Mouse (Mus musculus) kidney, adult 2 months (tissue): ENCODE results near the gene Tbc1d7. TPM values are rescaled to one million over a fixed set of nuclear protein-coding genes. Genes with fewer than 3 reads are reported as not detected.

Source experiments
- DNase-seq: peaks from one replicate; pipeline ENCODE4 v3.0.0; 2021
- H3K27ac ChIP-seq: fragments of 200-500 bp; 2 replicates; pipeline ENCODE4 v1.5.1; 2012; ENCODE audit warnings: low read depth, low read length, control low read depth, inconsistent platforms; ENCODE audit not compliant: insufficient read depth
- H3K27me3 ChIP-seq: fragments of 200-500 bp; replicated peaks from 2 replicates; pipeline ENCODE4 v1.6.1; 2012; ENCODE audit warnings: mild to moderate bottlenecking, moderate library complexity, low read length, inconsistent platforms; ENCODE audit not compliant: control insufficient read depth, insufficient read depth
- H3K36me3 ChIP-seq: fragments of 200-500 bp; 2 replicates; pipeline ENCODE4 v1.6.1; 2012; ENCODE audit warnings: mild to moderate bottlenecking, moderate library complexity, low read length, inconsistent platforms; ENCODE audit not compliant: control insufficient read depth, insufficient read depth
- H3K4me1 ChIP-seq: fragments of 200-500 bp; 2 replicates; pipeline ENCODE4 v1.6.1; 2011; ENCODE audit warnings: low read length; ENCODE audit not compliant: control insufficient read depth, insufficient read depth
- H3K4me3 ChIP-seq: fragments of 200-500 bp; 2 replicates; pipeline ENCODE4 v1.5.1; 2011; ENCODE audit warnings: mild to moderate bottlenecking, low read depth, low read length, control low read depth; ENCODE audit not compliant: insufficient read depth
- CTCF ChIP-seq: fragments of 200-500 bp; conservative IDR thresholded peaks from 2 replicates; pipeline ENCODE4 v1.5.1; 2011; ENCODE audit warnings: low read depth, mild to moderate bottlenecking, control low read depth, low read length, moderate library complexity, mixed read lengths; ENCODE audit not compliant: insufficient read depth, insufficient read length
- POLR2A ChIP-seq: fragments of 200-500 bp; IDR thresholded peaks from one replicate; pipeline ENCODE4 v1.6.1; 2011; ENCODE audit warnings: low read depth, low read length, control low read depth
- whole genome bisulfite sequencing: fragments of 180-500 bp; shearing (Covaris S2); methylation state at CpG from one replicate; pipeline ENCODE4 v1.1.7; 2018; 5-methylcytosine and 5-hydroxymethylcytosine counted together
- polyA plus RNA-seq: library from polyadenylated mRNA; depleted of rRNA; stranded (reverse); fragments of >200 nt; gene quantifications from 2 replicates; pipeline ENCODE4 v1.2.3, GENCODE M21; 2012

Tbc1d7 gene
- polyA plus RNA-seq, 1 experiment, result 33.7 TPM

DNA sequence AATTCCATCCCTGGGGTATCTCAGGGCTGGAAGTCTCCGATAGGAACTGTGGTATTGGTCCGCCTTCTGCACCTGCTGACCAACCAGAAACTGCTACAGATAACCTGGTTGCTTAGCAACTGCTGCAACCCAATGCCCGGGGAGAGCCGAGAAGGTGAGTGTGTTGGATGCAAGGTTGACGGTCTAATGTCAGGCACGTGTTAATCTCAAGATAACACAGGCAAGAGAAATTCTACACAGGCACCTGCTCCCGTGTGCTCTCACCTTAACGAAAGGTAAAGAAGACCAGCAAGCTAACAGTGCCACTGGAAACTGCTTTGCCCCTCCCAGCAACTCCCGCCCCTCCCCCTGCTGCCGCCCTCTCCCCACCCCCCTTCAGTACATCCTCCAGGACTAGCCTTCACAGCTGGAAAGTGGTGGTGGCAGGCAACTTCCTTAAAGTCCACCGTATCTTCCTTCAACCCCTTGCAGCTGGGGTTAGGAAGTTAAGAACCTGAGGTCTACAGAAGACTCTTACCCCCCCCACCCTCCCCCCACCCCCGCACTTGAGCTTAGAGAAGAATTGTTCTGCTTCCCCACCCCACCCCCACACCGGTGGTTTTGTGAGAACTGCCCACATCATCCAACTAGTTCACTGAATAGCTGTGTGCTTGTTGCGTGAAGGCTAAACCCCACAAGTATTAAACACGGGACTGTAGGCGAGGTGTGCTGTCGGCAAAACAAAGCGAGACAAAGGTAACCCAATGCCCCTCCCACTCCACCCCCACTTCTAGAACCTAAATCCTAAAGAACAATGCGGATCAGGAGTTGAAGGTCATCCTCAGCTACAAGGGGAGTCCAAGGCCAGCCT, 44.1 kb upstream of the Tbc1d7 start:
- 39% methylated on average over 19 of the region's 19 CpGs for WGBS
- TF ChIP-seq CTCF (no peak), POLR2A (no peak)
- no peak overlapping the region for H3K27ac ChIP-seq
- H3K4me1 ChIP-seq, result peaks cover 5% of the 10 kb centered on the region; the same call in 1 of the 2 replicates
- H3K27me3 ChIP-seq, result no peaks in the 10 kb centered on the region
- DNase-seq, result no peak
- no peak overlapping the region for H3K4me3 ChIP-seq
- H3K36me3 ChIP-seq, result no peaks in the 10 kb centered on the region

DNA sequence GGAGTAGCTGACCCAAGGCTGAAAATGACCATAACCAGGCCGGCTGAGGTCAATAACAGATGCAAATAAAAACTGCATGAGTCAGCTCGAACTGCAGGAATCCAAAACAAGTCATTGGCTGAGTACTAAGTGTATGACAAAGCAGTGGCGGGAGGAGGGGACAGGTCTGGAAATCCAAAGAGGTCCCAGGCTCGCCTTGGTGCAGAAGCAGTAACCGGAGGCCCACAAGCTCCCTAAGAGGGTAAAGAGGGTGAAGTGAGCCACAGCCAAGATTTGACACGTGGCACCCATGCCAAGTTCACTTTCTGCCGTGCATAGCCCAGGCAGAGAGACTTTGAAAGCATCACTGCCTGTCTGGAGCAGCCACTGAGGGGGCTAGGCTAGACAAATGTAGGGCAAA, 41.0 kb upstream of the Tbc1d7 start:
- H3K4me1 ChIP-seq, result peaks cover 5% of the 10 kb centered on the region; the same call in 1 of the 2 replicates
- H3K4me3 ChIP-seq, result no peak overlapping the region
- H3K27ac ChIP-seq, result 0 out of 2 replicates have a peak overlapping the region, but pooled peaks have one; percentile 10
- DNase-seq, result peak; percentile 62
- 32% methylated on average over 7 of the region's 7 CpGs for WGBS
- no peaks in the 10 kb centered on the region for H3K36me3 ChIP-seq
- TF ChIP-seq CTCF, result no peak
- no peak for TF ChIP-seq POLR2A
- H3K27me3 ChIP-seq, result no peaks in the 10 kb centered on the region

DNA sequence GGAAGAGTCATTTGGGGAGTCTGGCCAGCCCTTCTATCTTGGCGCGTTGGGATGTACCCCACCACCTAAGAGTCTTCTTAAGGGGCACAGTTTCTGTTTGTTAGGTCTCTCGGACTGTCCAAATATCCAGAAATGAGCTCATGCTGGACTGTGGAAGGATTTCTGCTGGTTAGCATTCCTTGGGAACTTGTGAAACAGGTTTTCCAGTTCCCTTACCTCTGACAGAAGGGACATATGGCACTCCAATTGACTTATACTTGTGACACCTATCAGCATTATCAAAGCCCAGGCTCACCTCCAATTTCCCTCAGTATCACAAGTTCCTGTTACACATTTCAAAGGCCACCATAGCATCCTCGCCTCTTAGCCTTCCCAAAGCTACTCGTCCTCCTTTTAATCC, 39.7 kb upstream of the Tbc1d7 start:
- DNase-seq, result no peak
- peaks cover 5% of the 10 kb centered on the region; the same call in 1 of the 2 replicates for H3K4me1 ChIP-seq
- no peaks in the 10 kb centered on the region for H3K27me3 ChIP-seq
- 91% methylated on average over 5 of the region's 5 CpGs for WGBS
- H3K27ac ChIP-seq, result no peak overlapping the region
- TF ChIP-seq POLR2A (no peak), CTCF (no peak)
- no peaks in the 10 kb centered on the region for H3K36me3 ChIP-seq
- no peak overlapping the region for H3K4me3 ChIP-seq

DNA sequence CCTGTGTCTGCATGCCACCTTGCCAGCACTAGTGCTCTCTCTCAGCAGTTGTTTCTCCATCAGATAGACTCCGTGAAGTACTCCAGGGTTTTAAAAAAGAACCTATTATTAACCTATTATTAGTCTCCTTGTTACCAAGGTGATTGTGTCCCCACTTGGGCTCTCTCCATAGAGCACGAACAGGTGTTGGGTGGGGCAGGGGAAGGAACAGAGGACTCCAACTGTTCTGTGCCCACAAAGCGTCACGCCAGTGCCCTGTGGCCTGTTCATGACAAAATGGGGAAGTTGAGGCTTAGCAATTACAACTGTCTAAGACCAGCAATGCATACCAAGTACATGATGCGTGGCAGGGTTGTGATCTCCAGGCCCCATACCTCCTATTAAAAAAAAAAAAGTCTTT, 38.3 kb upstream of the Tbc1d7 start:
- no peaks in the 10 kb centered on the region for H3K36me3 ChIP-seq
- DNase-seq, result no peak
- 86% methylated on average over 5 of the region's 5 CpGs for WGBS

DNA sequence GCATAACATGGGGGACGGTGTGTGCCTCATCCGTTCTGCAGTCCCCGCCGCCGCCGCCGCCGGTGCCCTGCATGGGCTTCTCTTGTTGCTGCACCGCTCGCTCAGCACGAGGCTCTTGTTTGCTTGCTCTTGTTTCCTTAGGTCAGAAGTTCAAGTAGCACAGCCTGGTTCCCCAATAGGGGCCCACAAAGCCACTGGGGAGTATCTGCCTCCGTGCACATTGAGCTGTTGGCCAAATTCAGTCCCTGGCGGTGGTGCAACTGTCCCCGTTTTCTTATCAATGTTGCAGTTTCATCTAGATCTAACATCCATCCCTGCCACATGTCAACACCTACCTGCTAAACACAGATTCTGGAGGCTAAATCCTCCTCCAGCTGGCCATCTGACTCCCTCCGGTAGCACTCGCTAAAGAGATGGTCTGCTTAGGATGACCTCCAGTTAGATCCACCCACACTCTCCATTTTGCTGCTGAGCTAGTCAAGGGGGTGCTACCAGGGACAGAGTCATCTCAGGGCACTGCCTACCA, 37.7 kb upstream of the Tbc1d7 start:
- Histone ChIP-seq H3K36me3 (no peaks in the 10 kb centered on the region), H3K4me1 (peaks cover 5% of the 10 kb centered on the region; the same call in 1 of the 2 replicates), H3K27ac (no peak overlapping the region), H3K27me3 (no peaks in the 10 kb centered on the region), H3K4me3 (no peak overlapping the region)
- TF ChIP-seq POLR2A (no peak), CTCF (no peak)
- 73% methylated on average over 16 of the region's 16 CpGs for WGBS
- no peak for DNase-seq

More for the DNA sequence above, 38.3 kb upstream of the Tbc1d7 start:
- H3K4me1 ChIP-seq, result peaks cover 5% of the 10 kb centered on the region; the same call in 1 of the 2 replicates
- no peak overlapping the region for H3K4me3 ChIP-seq
- no peaks in the 10 kb centered on the region for H3K27me3 ChIP-seq
- H3K27ac ChIP-seq, result no peak overlapping the region
- TF ChIP-seq CTCF (no peak), POLR2A (no peak)

DNA sequence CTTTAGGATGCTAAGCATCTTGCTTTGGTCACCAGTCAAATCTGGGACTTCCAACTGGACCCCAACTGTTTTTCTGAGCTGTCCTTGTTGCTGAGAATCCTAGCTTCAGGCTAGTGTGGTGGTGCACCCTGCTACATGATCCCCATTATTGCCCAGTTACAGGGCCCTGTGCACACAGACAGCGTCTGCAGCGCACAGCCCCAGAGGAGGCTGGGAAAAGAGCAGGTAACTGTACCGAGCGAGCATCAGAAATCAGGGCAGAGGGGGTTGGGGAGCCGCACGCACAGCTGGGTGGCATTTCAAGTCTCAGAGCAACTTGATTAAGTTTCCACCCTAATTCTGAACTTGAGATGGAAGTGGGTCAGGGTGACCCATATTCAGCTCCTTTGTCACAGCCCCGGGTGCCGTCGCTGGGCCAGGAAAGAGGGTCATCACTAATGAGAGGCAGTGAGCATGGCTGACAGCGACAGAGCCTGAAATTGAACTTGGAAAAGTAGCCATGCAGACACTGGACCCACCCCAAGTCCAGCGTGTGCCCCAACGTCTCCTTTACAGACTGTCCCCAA, 34.9 kb upstream of the Tbc1d7 start:
- H3K27ac ChIP-seq, result no peak overlapping the region
- no peak for TF ChIP-seq POLR2A
- TF ChIP-seq CTCF, result no peak
- no peaks in the 10 kb centered on the region for H3K36me3 ChIP-seq
- WGBS, result 84% methylated on average over 12 of the region's 12 CpGs
- no peaks in the 10 kb centered on the region for H3K4me1 ChIP-seq
- no peak for DNase-seq
- no peak overlapping the region for H3K4me3 ChIP-seq
- H3K27me3 ChIP-seq, result no peaks in the 10 kb centered on the region

DNA sequence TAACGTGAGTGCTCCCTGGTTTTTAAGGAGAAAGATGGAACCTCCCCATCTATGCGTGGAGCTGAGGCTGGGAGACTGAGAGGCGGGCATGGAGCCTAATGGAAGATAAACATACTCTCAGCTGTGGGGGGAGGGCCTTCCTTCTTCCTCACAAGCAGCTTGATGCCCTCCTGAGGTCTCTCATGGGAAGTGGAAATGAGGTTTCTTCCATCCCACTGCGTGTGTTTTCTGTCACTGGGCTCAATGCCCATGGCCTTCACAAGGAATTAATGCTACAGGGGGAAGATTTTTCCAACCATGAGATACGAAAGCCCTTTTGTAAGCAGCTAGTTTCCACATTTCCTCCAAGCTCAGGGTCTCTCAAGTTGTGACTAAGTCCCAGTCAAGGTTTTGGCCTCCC, 32.3 kb upstream of the Tbc1d7 start:
- Histone ChIP-seq H3K4me1 (no peaks in the 10 kb centered on the region), H3K36me3 (no peaks in the 10 kb centered on the region), H3K27ac (no peak overlapping the region), H3K27me3 (no peaks in the 10 kb centered on the region), H3K4me3 (no peak overlapping the region)
- TF ChIP-seq POLR2A (no peak), CTCF (no peak)
- no peak for DNase-seq
- 63% methylated on average over 5 of the region's 5 CpGs for WGBS

DNA sequence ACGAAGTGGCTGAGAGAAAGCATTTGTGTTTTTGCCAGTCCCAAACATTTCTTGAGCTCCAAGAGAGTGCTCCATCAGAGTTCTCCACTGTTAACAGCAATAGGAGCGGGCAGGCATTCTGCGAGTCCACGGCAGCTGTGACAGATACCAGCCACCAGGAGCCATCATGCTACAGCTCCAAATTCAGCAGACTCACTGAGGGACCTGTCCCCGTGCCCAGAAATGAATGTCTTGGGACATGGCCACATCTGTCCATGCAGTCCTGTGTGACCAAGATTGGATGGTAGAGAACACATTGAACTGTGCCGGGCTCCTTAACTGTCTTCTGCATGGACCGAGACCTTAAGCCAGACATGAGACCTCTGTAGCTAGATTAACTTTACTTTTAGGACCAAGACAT, 31.9 kb upstream of the Tbc1d7 start:
- no peaks in the 10 kb centered on the region for H3K27me3 ChIP-seq
- DNase-seq, result no peak

More for the DNA sequence above, 31.9 kb upstream of the Tbc1d7 start:
- TF ChIP-seq POLR2A, result no peak
- no peak for TF ChIP-seq CTCF
- no peak overlapping the region for H3K4me3 ChIP-seq
- WGBS, result 86% methylated on average over 7 of the region's 7 CpGs
- H3K4me1 ChIP-seq, result no peaks in the 10 kb centered on the region
- H3K36me3 ChIP-seq, result no peaks in the 10 kb centered on the region
- no peak overlapping the region for H3K27ac ChIP-seq
